Mouse (Mus musculus): ENCODE measurements around the gene Elob. TPM values are rescaled to one million over a fixed set of nuclear protein-coding genes. Genes with fewer than 3 reads are reported as not detected.
A peak's percentile ranks its signal among the peaks of the same experiment; 100 is the strongest.

Gene Elob
- total and polyA plus RNA-seq, 2 experiments from 2014 or later = 1,410 to 1,482 TPM

DNA sequence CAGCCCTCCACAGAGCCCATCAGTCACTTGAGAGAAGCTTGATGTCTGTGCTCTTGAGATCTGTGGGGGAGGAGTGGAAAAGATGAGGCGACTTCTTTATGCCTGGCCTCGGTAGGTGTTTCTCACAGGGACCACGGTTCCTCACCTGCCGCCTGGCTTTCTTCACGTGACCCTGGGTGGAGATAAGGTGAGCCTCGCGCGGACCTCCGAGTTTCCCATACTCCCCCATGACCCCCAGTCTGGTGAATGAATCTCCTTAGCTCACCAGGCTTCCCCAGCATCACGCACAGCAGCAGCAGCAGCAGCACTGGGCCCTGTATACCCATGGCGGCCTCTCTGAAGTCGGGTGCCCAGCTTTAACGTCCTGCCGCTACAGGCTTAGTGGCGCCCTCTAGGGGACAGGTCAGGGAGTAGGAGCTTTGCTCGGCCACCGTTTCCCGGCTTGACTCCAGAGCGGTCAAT lies 14.9 kb upstream of the Elob start, which contains the start of the genes Prss32 and Prss41:
TSS of gene Prss32 (plus strand) at position 44 of the 462 bp plus-strand sequence.
TSS of gene Prss41 (minus strand) at position 361 of the 462 bp plus-strand sequence.
- Histone ChIP-seq H3K9ac (replicated peaks; ENCODE audit: low read length) (no peak within 1 kb of the TSS), H3K4me3 (ENCODE audit: low read length) (no peak within 1 kb of the TSS), H3K4me1 (ENCODE audit: insufficient read depth, low read length) (no peaks in the 10 kb centered on the region), H3K27me3 (ENCODE audit: insufficient read depth, low read length) (no peaks in the 10 kb centered on the region), H3K27ac (no peak within 1 kb of the TSS), H3K9me3 (ENCODE audit: low read length) (no peaks in the 10 kb centered on the region), H3K4me2 (ENCODE audit: low read depth, low read length) (0 out of 2 replicates have a peak within 1 kb of the TSS, but pooled peaks have one; percentile 10), H3K36me3 (ENCODE audit: insufficient read depth, low read length) (no peaks in the 10 kb centered on the region)
- TF ChIP-seq CTCF (IDR thresholded peaks at IDR 0.05; ENCODE audit: low read depth) = peak; percentile 62
- 11% methylated on average over 19 of the region's 19 CpGs for WGBS
- DNase-seq (ENCODE audit: low spot score) (peak; percentile 31), ATAC-seq (peak; percentile 51; the same call in 1 of the 2 replicates)

DNA sequence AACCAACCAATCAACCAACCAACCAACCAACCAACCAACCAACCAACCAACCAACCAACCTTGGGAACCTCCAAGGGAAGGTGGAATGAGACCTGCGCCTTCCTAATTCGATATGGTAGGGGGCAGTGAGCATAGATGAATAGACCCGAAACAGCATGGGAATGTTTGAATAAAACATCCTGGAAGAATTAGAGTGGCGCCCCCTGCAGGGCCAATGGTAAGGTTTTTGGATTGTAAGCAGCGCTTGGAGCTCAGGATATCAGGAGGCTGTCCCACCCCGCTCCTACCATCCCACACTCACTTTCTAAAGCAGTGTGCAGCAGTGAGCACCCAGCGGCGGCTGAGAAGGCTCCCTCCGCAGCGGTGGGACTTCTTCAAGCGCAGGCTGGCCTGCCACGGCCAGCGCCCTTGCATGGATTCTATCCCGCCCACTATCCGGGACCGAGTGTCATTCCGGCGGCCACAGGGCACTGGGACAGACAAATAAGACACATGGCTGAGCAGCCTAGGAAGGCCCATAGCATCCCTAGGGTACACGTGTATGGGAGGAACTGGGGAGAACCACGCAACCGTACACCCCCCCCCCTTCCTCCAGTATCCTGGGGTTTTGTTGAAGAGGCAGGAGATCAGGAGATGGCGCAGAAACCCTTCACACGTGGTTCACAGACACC lies 14.3 kb upstream of the Elob start:
- no peaks in the 10 kb centered on the region for H3K4me1 ChIP-seq (ENCODE audit: insufficient read depth, low read length)
- no peak overlapping the region for H3K27ac ChIP-seq
- TF ChIP-seq CTCF (IDR thresholded peaks at IDR 0.05; ENCODE audit: low read depth) = peak; percentile 15; the same call in 1 of the 2 replicates
- 50% methylated on average over 23 of the region's 23 CpGs for WGBS
- H3K36me3 ChIP-seq (ENCODE audit: insufficient read depth, low read length) = no peaks in the 10 kb centered on the region
- no peak overlapping the region for H3K4me3 ChIP-seq (ENCODE audit: low read length)
- H3K4me2 ChIP-seq (ENCODE audit: low read depth, low read length) = no peak overlapping the region
- DNase-seq (ENCODE audit: low spot score) (no peak), ATAC-seq (0 out of 2 replicates have a peak, but pooled peaks have one; percentile 22)
- no peak overlapping the region for H3K9ac ChIP-seq (replicated peaks; ENCODE audit: low read length)
- no peaks in the 10 kb centered on the region for H3K27me3 ChIP-seq (ENCODE audit: insufficient read depth, low read length)
- no peaks in the 10 kb centered on the region for H3K9me3 ChIP-seq (ENCODE audit: low read length)

DNA sequence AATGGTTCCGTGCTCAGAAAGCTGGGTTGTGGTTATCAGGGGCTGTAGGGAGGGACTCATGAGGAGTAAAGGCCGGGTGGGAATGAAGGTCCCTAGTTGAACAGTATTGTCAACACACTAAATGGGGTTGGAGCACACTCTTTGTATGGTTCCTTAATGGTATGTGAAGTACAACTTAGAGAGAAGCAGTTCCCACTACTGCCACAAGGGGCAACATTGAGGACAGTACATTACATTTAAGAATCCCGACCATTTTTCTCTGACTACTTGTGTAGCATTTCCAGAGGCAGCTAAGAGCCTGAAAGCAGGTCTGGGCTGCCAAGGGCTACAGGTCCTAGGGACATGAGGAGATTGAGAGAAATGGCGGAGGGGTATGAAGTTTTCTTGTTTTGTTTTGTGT lies 12.2 kb upstream of the Elob start:
- H3K9ac ChIP-seq (replicated peaks; ENCODE audit: low read length) = no peak overlapping the region
- H3K9me3 ChIP-seq (ENCODE audit: low read length) = no peaks in the 10 kb centered on the region
- DNase-seq (ENCODE audit: low spot score) (peak; percentile 86), ATAC-seq (no peak)
- H3K4me3 ChIP-seq (ENCODE audit: low read length) = no peak overlapping the region
- no peaks in the 10 kb centered on the region for H3K27me3 ChIP-seq (ENCODE audit: insufficient read depth, low read length)
- H3K36me3 ChIP-seq (ENCODE audit: insufficient read depth, low read length) = no peaks in the 10 kb centered on the region
- TF ChIP-seq CTCF (IDR thresholded peaks at IDR 0.05; ENCODE audit: low read depth) = peak; percentile 84
- WGBS = 26% methylated on average over 4 of the region's 4 CpGs
- H3K4me1 ChIP-seq (ENCODE audit: insufficient read depth, low read length) = no peaks in the 10 kb centered on the region
- H3K4me2 ChIP-seq (ENCODE audit: low read depth, low read length) = no peak overlapping the region
- no peak overlapping the region for H3K27ac ChIP-seq

DNA sequence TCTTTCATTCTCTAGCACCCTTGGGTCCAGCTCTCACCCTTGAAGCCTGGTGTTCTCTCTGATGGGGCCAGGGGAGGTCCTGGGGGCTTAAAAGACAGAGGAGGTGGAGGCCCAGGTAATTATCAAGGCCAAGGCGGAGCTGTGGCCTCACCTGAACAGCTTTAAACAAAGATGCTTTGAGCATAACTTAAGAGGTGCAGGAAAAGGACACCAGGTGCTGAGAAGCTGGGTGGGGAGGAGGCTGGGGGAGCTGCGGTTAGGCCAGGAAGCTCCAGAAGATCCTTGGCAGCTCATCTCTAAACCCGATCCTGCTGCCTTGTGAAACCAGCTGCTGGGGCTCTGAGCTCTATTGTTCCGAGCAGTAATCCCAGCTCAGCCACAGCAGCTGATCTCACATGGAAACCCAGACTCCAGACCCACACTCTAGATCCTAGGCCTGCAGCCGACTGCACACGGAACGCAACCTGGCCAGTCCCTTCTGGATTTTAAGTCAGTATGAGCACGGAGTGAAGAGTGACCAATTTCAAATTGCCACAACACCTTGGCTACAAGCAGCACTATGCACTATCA lies 7.2 kb upstream of the Elob start, which contains the start of gene Prss33:
TSS of gene Prss33 (minus strand) at position 51 of the 570 bp plus-strand sequence.
- DNase-seq (ENCODE audit: low spot score) (no peak), ATAC-seq (no peak)
- H3K4me3 ChIP-seq (ENCODE audit: low read length) = no peak within 1 kb of the TSS
- no peaks in the 10 kb centered on the region for H3K4me1 ChIP-seq (ENCODE audit: insufficient read depth, low read length)
- TF ChIP-seq CTCF (IDR thresholded peaks at IDR 0.05; ENCODE audit: low read depth) = no peak
- no peak within 1 kb of the TSS for H3K9ac ChIP-seq (replicated peaks; ENCODE audit: low read length)
- no peaks in the 10 kb centered on the region for H3K9me3 ChIP-seq (ENCODE audit: low read length)
- WGBS = 64% methylated on average over 8 of the region's 8 CpGs
- H3K36me3 ChIP-seq (ENCODE audit: insufficient read depth, low read length) = no peaks in the 10 kb centered on the region
- no peak within 1 kb of the TSS for H3K4me2 ChIP-seq (ENCODE audit: low read depth, low read length)
- H3K27me3 ChIP-seq (ENCODE audit: insufficient read depth, low read length) = no peaks in the 10 kb centered on the region
- no peak within 1 kb of the TSS for H3K27ac ChIP-seq

DNA sequence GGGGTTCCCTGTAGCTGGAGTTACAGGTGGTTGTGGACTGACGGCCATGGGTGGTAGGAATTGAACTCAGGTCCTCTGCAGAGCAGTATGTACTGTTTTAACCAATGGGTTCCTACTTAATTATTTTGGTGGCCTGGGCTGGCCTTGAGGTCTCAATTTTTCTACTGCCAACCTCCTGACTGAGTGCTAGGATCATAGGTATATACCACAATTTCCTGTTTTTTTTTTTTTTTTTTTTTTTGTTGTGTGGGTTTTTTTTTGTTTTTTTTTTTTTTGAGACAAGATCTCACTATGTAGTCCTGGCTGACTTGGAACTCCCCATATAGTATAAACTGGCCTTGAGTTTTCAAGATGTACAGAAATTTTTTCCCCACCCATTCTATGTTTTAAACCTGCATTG lies 2.3 kb upstream of the Elob start:
- DNase-seq (ENCODE audit: low spot score) (no peak), ATAC-seq (no peak)
- Histone ChIP-seq H3K9me3 (ENCODE audit: low read length) (no peaks in the 10 kb centered on the region), H3K36me3 (ENCODE audit: insufficient read depth, low read length) (peaks cover 6% of the 10 kb centered on the region; the same call in 1 of the 2 replicates), H3K4me2 (ENCODE audit: low read depth, low read length) (no peak overlapping the region), H3K27me3 (ENCODE audit: insufficient read depth, low read length) (no peaks in the 10 kb centered on the region), H3K4me3 (ENCODE audit: low read length) (no peak overlapping the region), H3K4me1 (ENCODE audit: insufficient read depth, low read length) (peaks cover 7% of the 10 kb centered on the region), H3K27ac (no peak overlapping the region), H3K9ac (replicated peaks; ENCODE audit: low read length) (no peak overlapping the region)
- 100% methylated on average over 1 of the region's 1 CpGs for WGBS
- TF ChIP-seq CTCF (IDR thresholded peaks at IDR 0.05; ENCODE audit: low read depth) = no peak

DNA sequence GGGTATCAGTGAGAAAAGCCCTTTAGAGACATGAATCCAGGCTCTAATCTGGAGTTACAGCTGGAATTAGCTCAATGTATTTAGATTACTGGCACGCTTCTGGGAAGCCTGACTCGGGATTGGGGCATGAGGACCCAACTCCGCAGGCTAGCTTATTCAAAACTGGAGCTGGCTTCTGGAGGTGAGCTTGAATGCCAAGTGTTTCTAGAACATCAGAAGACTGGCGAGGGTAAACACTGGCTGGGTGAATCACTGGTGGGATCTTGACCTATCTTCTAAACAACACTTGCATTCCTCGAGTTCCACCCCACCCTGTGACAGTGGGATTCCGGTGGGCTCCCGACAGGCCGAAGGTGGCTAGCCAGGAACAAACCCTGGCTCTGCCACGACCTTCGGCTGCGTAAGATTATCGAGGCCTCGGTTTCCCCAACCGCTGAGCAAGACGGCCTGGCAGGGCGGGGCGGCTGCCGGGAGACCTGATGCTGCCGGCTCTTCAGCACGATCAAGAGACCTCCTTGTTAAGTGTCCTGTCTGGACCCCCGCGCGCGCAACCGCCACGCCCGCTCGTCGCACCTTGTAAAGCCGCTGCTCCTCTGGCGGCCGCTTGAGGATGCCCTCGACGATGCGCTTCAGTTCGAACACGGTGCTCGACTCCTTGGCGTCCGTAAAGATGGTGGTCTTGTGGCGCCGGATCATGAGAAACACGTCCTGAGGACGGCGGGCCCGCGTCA lies 500 bp downstream of the Elob start:
- H3K9ac ChIP-seq (replicated peaks; ENCODE audit: low read length) = peak overlapping the region; percentile 84
- peak; percentile 80 for ATAC-seq
- peaks cover 32% of the 10 kb centered on the region for H3K36me3 ChIP-seq (ENCODE audit: insufficient read depth, low read length)
- peak; percentile 52 for DNase-seq (ENCODE audit: low spot score)
- peak overlapping the region; percentile 82 for H3K4me3 ChIP-seq (ENCODE audit: low read length)
- peak overlapping the region; percentile 83 for H3K4me2 ChIP-seq (ENCODE audit: low read depth, low read length)
- WGBS = under 1% methylated on average over 47 of the region's 47 CpGs
- H3K27me3 ChIP-seq (ENCODE audit: insufficient read depth, low read length) = no peaks in the 10 kb centered on the region
- peaks cover 7% of the 10 kb centered on the region for H3K4me1 ChIP-seq (ENCODE audit: insufficient read depth, low read length)
- no peaks in the 10 kb centered on the region for H3K9me3 ChIP-seq (ENCODE audit: low read length)
- peak overlapping the region; percentile 86 for H3K27ac ChIP-seq
- TF ChIP-seq CTCF (IDR thresholded peaks at IDR 0.05; ENCODE audit: low read depth) = peak; percentile 49

All from hindbrain, postnatal 0 days (tissue).